Mouse (Mus musculus) olfactory bulb, adult 2 months (tissue): ENCODE data around the gene Lama1.

Experiments used
- CTCF ChIP-seq: fragments of 200-500 bp; IDR thresholded peaks from 2 replicates; pipeline ENCODE4 v1.5.1; 2012; ENCODE audit warnings: low read depth, mild to moderate bottlenecking, low read length, moderate library complexity; ENCODE audit not compliant: insufficient read depth
- POLR2A ChIP-seq: fragments of 200-500 bp; IDR thresholded peaks from 2 replicates; pipeline ENCODE4 v1.6.1; 2012; ENCODE audit warnings: mild to moderate bottlenecking, low read depth, low read length, moderate library complexity; ENCODE audit not compliant: insufficient read depth

DNA sequence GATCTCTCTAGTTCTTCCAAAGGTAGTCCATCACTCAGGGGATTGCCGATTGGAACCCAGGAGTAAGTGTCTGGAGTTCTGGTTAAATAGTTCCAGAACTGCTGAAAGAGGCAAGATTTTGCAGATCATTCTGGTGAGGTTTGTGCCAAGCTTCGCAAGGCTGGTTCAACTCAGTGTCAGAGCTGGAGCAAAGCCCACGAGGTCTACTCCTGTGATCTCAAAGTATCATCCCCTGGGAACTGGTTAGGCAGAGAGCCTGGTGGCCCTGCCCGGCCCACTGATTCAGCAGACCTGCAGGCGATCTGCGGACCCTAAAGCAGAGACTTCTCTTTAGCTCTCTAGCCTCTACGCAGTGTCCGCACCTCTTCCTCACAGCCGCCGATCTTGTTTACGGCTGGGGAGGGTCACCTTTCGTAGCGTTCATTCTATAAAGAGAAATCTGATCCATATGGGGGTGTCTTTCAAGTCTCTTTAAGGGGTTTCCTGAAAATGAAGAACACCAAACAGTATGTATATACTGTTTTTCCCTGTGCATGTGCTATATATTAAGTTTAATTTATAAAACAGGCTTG lies 10.8 kb downstream of the Lama1 start:
- no peak for TF ChIP-seq POLR2A
- TF ChIP-seq CTCF: no peak
